Mouse (Mus musculus): ENCODE data around the gene Lgals4. TPM values are rescaled to one million over a fixed set of nuclear protein-coding genes. Genes with fewer than 3 reads are reported as not detected.

Gene Lgals4
- polyA plus RNA-seq, 1 experiment from 2014 or later: 17.4 TPM

DNA sequence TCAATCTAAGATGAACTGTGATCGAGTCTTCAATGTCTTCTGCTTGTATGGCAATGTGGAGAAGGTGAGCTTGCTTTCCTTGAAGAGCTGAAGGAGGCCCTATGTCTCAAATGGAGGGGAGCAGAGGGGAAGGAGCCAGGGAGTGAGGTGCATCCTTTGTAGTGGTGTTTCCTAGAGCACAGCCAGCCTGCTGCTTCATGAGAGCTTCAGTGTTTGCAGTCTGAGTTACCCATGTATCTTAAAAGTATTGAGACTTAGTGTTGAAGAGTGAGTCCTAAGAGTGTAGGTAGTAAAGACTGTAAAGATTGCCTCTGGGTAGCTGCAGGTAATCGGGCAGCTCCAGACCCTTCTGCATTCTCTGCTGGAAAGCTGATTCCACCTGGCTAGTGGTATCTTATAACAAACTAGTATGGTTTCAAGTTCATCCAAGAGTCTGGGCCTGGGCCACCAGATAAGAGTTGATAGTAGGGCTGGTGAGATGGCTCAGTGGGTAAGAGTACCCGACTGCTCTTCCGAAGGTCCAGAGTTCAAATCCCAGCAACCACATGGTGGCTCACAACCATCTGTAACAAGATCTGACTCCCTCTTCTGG, 14.7 kb upstream of the Lgals4 start:
- WGBS: 69% methylated on average over 4 of the region's 4 CpGs
- ATAC-seq (replicated peaks; ENCODE audit: extremely low read depth, insufficient read depth, low FRiP score): no peak
- H3K36me3 ChIP-seq (ENCODE audit: control insufficient read depth, insufficient read depth): peaks cover 81% of the 10 kb centered on the region
- H3K27ac ChIP-seq (ENCODE audit: low read length): no peak overlapping the region
- no peaks in the 10 kb centered on the region for H3K27me3 ChIP-seq (ENCODE audit: control insufficient read depth, insufficient read depth, low read length)
- peaks cover 42% of the 10 kb centered on the region for H3K4me1 ChIP-seq (ENCODE audit: control insufficient read depth, insufficient read depth, low read length)
- no peak overlapping the region for H3K4me2 ChIP-seq (ENCODE audit: low read depth, low read length)
- no peaks in the 10 kb centered on the region for H3K9me3 ChIP-seq (replicated peaks; ENCODE audit: control insufficient read depth, low read length)
- no peak overlapping the region for H3K9ac ChIP-seq (ENCODE audit: low read length)
- H3K4me3 ChIP-seq (ENCODE audit: low read length): no peak overlapping the region

DNA sequence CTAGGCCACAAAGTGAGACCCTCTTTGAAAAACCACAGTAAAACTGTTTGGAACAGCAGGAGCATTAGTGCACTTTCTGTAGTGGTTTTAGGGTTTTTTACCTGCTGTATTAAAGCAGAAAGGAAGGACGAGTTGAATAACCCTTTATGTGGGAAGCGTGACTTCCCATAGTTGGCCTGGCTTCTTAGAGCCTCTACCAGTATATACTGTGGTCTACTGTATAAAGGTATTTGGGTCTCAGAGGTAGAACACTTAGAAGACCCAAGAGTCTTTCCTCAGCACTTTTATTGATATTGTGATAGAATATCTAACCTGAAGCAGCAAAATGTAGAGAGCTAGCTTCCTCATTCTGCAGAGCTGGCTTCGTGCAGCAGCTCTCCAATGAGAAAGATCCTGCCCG, 14.1 kb upstream of the Lgals4 start:
- no peak for ATAC-seq (replicated peaks; ENCODE audit: extremely low read depth, insufficient read depth, low FRiP score)
- Histone ChIP-seq H3K27me3 (ENCODE audit: control insufficient read depth, insufficient read depth, low read length) (no peaks in the 10 kb centered on the region), H3K36me3 (ENCODE audit: control insufficient read depth, insufficient read depth) (peaks cover 74% of the 10 kb centered on the region), H3K4me3 (ENCODE audit: low read length) (no peak overlapping the region), H3K9ac (ENCODE audit: low read length) (no peak overlapping the region), H3K9me3 (replicated peaks; ENCODE audit: control insufficient read depth, low read length) (no peaks in the 10 kb centered on the region), H3K4me1 (ENCODE audit: control insufficient read depth, insufficient read depth, low read length) (peaks cover 46% of the 10 kb centered on the region), H3K27ac (ENCODE audit: low read length) (no peak overlapping the region; the same call in 1 of the 2 replicates), H3K4me2 (ENCODE audit: low read depth, low read length) (no peak overlapping the region)
- WGBS: 83% methylated on average over 4 of the region's 4 CpGs

DNA sequence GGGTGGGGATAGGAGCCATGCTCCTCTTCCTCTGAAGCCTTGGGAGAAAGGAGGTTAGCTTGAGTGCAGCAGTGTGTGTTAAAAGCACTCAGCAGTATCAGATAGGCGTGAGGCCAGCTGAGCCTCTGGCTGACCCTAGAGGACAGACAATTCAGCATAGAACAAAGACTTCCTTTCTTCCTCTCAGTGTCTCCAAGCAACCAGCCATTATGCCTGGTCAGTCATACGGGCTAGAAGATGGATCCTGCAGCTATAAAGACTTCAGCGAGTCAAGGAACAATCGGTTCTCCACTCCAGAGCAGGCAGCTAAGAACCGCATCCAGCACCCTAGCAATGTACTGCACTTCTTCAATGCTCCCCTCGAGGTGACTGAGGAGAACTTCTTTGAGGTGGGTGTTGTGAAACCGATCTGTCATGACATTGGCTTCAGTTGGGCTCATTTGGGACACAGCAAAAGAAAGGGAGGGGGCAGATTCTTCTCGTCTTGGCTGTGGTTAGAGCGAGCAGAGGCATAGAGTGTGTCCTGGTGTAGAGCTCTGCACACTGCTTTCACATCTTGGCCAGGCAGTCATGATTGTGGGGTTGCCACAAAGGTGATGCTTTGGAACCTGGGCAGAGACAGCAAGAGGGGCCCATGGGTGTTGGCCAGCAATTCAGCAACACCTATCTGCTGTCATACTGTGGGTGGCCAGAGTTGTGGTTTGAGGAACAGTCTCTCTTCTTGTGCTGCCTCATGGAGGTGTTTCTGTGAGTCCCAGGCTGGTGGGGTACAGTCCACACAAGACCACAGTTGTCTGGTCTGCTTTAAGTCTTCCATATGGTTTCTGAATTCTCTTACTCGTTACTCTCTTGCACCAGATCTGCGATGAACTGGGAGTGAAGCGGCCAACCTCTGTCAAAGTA, 13.0 kb upstream of the Lgals4 start:
- H3K9ac ChIP-seq (ENCODE audit: low read length): 0 out of 2 replicates have a peak overlapping the region, but pooled peaks have one; percentile 7
- H3K4me1 ChIP-seq (ENCODE audit: control insufficient read depth, insufficient read depth, low read length): peaks cover 46% of the 10 kb centered on the region
- no peak overlapping the region for H3K4me3 ChIP-seq (ENCODE audit: low read length)
- 52% methylated on average over 12 of the region's 12 CpGs for WGBS
- H3K27me3 ChIP-seq (ENCODE audit: control insufficient read depth, insufficient read depth, low read length): no peaks in the 10 kb centered on the region
- peaks cover 64% of the 10 kb centered on the region for H3K36me3 ChIP-seq (ENCODE audit: control insufficient read depth, insufficient read depth)
- H3K9me3 ChIP-seq (replicated peaks; ENCODE audit: control insufficient read depth, low read length): no peaks in the 10 kb centered on the region
- ATAC-seq (replicated peaks; ENCODE audit: extremely low read depth, insufficient read depth, low FRiP score): no peak
- no peak overlapping the region for H3K4me2 ChIP-seq (ENCODE audit: low read depth, low read length)
- peak overlapping the region; percentile 47 for H3K27ac ChIP-seq (ENCODE audit: low read length)

DNA sequence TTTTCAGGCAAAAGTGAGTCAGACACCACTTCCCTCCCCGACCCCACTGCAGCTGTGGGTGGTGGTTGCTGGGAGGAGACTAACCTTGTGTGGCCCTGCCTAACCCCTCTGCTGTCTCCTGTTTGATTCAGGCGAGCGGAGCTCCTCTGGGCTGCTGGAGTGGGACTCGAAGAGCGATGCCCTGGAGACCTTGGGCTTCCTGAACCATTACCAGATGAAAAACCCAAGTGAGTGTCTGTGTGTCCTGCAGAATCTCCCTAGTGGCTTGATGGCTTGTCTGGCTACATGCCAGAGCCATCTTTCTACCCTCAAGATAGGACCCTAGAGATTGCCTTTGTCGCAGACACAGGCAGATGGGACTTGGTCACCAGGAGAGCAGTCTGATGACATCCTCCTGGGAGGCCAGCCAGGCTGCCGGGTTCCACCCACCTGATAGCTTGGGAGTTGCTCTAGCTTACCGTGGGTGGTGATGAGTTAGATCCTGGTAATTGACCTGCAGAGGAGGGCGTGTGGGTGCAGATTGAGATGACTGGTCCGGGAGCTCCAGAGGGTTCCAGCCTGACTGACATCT, 12.3 kb upstream of the Lgals4 start:
- H3K4me2 ChIP-seq (ENCODE audit: low read depth, low read length): no peak overlapping the region
- peak overlapping the region; percentile 47; the same call in 1 of the 2 replicates for H3K27ac ChIP-seq (ENCODE audit: low read length)
- H3K27me3 ChIP-seq (ENCODE audit: control insufficient read depth, insufficient read depth, low read length): no peaks in the 10 kb centered on the region
- H3K9me3 ChIP-seq (replicated peaks; ENCODE audit: control insufficient read depth, low read length): no peaks in the 10 kb centered on the region
- H3K4me1 ChIP-seq (ENCODE audit: control insufficient read depth, insufficient read depth, low read length): peaks cover 45% of the 10 kb centered on the region
- H3K4me3 ChIP-seq (ENCODE audit: low read length): no peak overlapping the region
- no peak for ATAC-seq (replicated peaks; ENCODE audit: extremely low read depth, insufficient read depth, low FRiP score)
- 45% methylated on average over 10 of the region's 10 CpGs for WGBS
- H3K9ac ChIP-seq (ENCODE audit: low read length): no peak overlapping the region
- H3K36me3 ChIP-seq (ENCODE audit: control insufficient read depth, insufficient read depth): peaks cover 58% of the 10 kb centered on the region

DNA sequence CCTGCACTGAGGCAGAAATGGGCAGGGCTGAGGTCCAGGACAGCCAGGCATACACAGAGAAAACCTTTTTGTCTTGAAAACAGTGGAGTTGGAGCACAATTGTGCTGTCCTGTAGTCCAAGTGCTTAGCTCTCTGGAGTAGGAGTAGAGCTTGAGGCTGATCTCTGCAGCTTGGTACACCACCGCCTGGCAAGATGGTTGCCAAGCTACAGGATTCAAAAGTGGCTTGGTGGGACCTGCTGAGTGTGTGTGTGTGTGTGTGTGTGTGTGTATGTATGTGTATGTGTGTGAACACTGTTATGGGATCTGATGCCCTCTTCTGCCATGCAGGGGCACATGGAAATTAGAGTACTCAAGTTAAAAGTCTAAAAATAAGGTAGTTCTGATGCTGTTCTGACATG, 11.1 kb upstream of the Lgals4 start:
- no peak for ATAC-seq (replicated peaks; ENCODE audit: extremely low read depth, insufficient read depth, low FRiP score)
- Histone ChIP-seq H3K4me1 (ENCODE audit: control insufficient read depth, insufficient read depth, low read length) (peaks cover 41% of the 10 kb centered on the region), H3K9ac (ENCODE audit: low read length) (no peak overlapping the region), H3K27ac (ENCODE audit: low read length) (peak overlapping the region; percentile 5; the same call in 1 of the 2 replicates), H3K27me3 (ENCODE audit: control insufficient read depth, insufficient read depth, low read length) (no peaks in the 10 kb centered on the region), H3K36me3 (ENCODE audit: control insufficient read depth, insufficient read depth) (peaks cover 47% of the 10 kb centered on the region), H3K9me3 (replicated peaks; ENCODE audit: control insufficient read depth, low read length) (no peaks in the 10 kb centered on the region), H3K4me3 (ENCODE audit: low read length) (no peak overlapping the region), H3K4me2 (ENCODE audit: low read depth, low read length) (no peak overlapping the region)
- WGBS: 62% methylated on average over 1 of the region's 1 CpGs

DNA sequence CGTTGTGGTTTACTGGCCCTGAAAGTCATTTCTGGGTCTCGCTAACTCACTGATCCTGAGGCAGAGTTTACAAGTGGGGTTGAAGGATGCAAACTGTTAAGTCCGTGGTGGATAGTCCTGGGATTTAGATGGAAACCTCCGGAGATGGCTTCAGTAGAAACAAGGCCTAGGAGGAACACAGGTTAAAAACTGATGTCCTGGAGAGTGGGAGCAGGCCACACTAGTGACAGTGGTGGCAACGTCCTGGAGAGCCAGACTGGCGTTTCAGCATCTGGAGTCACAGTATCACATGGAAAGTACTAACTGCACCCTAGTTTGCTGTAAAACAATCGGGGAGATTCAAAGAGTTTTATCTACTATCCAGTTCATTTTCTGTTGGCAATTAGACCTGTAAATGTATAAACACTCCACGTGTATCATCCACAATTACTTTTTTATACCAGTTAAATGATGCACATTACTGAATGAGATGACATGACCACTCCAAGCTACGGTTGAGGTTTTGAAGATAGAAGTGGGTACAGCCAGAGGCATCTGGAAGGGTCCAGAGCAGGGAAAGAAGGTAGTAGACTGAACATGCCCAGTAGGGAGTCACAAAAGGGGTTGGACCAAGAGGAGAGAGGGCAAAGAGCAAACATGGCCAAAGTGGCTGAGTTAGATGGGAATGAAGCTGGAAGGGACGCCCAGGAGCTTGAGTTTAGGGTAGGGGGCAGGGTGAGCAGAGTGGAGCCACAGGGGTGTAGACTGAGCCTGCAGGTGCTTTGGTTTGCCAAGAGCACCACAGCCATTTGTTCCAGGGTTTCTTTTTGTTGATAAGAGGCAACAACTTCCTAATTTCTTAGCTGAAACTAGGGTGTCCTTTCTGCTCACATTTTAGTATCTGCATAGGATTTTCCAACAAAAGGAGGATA, 10.4 kb upstream of the Lgals4 start:
- 52% methylated on average over 10 of the region's 10 CpGs for WGBS
- H3K4me1 ChIP-seq (ENCODE audit: control insufficient read depth, insufficient read depth, low read length): peaks cover 41% of the 10 kb centered on the region
- H3K27ac ChIP-seq (ENCODE audit: low read length): peak overlapping the region; percentile 95; the same call in 1 of the 2 replicates
- H3K9ac ChIP-seq (ENCODE audit: low read length): no peak overlapping the region
- no peak for ATAC-seq (replicated peaks; ENCODE audit: extremely low read depth, insufficient read depth, low FRiP score)
- H3K4me2 ChIP-seq (ENCODE audit: low read depth, low read length): no peak overlapping the region
- peaks cover 40% of the 10 kb centered on the region for H3K36me3 ChIP-seq (ENCODE audit: control insufficient read depth, insufficient read depth)
- H3K9me3 ChIP-seq (replicated peaks; ENCODE audit: control insufficient read depth, low read length): no peaks in the 10 kb centered on the region
- H3K4me3 ChIP-seq (ENCODE audit: low read length): no peak overlapping the region
- no peaks in the 10 kb centered on the region for H3K27me3 ChIP-seq (ENCODE audit: control insufficient read depth, insufficient read depth, low read length)

DNA sequence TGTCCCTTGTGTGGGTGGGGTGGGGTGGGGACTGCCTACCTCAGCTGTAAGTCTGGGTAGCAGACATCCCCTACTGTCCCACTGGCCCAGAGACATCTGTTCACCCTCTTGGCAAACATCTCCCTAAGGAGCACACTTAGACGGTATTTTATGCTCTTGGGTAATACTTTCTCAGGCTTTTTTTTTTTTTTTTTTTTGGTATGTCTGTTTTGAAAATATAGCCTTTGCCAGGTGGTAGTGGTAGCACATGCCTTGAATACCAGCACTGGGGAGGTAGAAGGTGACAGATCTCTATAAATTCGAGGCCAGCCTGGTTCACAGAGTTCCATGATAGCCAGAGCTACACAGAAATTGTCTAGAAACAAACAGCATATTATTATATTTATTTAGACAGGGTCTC, 9.7 kb upstream of the Lgals4 start:
- peaks cover 39% of the 10 kb centered on the region for H3K4me1 ChIP-seq (ENCODE audit: control insufficient read depth, insufficient read depth, low read length)
- H3K9me3 ChIP-seq (replicated peaks; ENCODE audit: control insufficient read depth, low read length): no peaks in the 10 kb centered on the region
- H3K27me3 ChIP-seq (ENCODE audit: control insufficient read depth, insufficient read depth, low read length): no peaks in the 10 kb centered on the region
- no peak overlapping the region for H3K4me2 ChIP-seq (ENCODE audit: low read depth, low read length)
- ATAC-seq (replicated peaks; ENCODE audit: extremely low read depth, insufficient read depth, low FRiP score): no peak
- H3K9ac ChIP-seq (ENCODE audit: low read length): no peak overlapping the region
- 42% methylated on average over 2 of the region's 2 CpGs for WGBS
- no peak overlapping the region for H3K4me3 ChIP-seq (ENCODE audit: low read length)
- peak overlapping the region; percentile 95 for H3K27ac ChIP-seq (ENCODE audit: low read length)
- H3K36me3 ChIP-seq (ENCODE audit: control insufficient read depth, insufficient read depth): peaks cover 36% of the 10 kb centered on the region

DNA sequence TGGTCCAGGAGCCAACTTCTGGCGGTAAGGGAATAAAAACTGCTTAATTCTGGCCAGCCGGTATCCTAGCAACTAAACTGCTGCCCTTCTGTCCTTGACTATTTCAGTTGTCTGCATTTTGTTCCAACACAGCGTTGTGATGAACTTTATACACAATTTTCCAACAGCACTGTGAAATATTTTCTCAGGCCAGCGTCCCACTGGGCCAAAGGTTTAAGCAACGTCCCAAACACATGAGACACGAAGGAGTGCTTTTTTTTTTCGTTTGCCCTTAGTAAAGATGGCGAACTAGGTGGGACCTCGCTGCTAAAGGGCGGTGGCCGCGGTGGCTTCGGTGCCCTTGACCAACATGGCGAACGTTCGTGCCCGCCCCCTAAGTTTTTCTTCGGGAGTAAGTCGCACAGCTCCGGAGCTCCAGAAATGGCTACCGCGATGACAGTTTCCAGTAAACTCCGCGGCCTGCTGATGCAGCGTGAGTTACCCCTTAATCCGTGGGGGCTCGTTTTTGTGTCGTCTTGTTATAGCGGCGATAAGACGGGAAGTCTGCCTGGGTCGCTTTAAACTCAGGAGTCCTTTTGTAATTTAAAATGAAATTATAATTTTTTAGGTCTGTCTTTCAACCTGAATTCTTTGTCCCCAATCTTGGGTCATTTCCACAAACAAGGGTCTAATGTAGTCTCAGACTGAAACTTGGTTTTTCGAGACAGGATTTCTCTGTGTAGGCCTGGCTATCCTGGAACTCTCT, 8.5 kb upstream of the Lgals4 start, which contains the start of gene Ech1:
Gene Ech1 (plus strand): TSS at position 277 of the 745 bp plus-strand sequence.
- no peaks in the 10 kb centered on the region for H3K9me3 ChIP-seq (replicated peaks; ENCODE audit: control insufficient read depth, low read length)
- H3K27me3 ChIP-seq (ENCODE audit: control insufficient read depth, insufficient read depth, low read length): no peaks in the 10 kb centered on the region
- H3K4me3 ChIP-seq (ENCODE audit: low read length): peak within 1 kb of the TSS; percentile 55
- 2% methylated on average over 33 of the region's 33 CpGs for WGBS
- H3K27ac ChIP-seq (ENCODE audit: low read length): peak within 1 kb of the TSS; percentile 95
- H3K4me2 ChIP-seq (ENCODE audit: low read depth, low read length): peak within 1 kb of the TSS; percentile 65
- peaks cover 32% of the 10 kb centered on the region for H3K36me3 ChIP-seq (ENCODE audit: control insufficient read depth, insufficient read depth)
- peak; percentile 83 for ATAC-seq (replicated peaks; ENCODE audit: extremely low read depth, insufficient read depth, low FRiP score)
- peaks cover 32% of the 10 kb centered on the region for H3K4me1 ChIP-seq (ENCODE audit: control insufficient read depth, insufficient read depth, low read length)
- H3K9ac ChIP-seq (ENCODE audit: low read length): peak within 1 kb of the TSS; percentile 71

Measured in heart, embryonic 16.5 days (tissue).